Mouse (Mus musculus) lung, embryonic 15.5 days (tissue): ENCODE measurements around the gene Eif4g1. TPM values are rescaled to one million over a fixed set of nuclear protein-coding genes. Genes with fewer than 3 reads are reported as not detected.

ENCODE experiments used
- ATAC-seq: fragments of 200-750 bp; cut with Nextera tagmentation; 2 replicates; pipeline ENCODE4 v1.8.0; 2017; ENCODE audit warnings: moderate number of reproducible peaks, borderline replicate concordance; ENCODE audit not compliant: low FRiP score, low TSS enrichment; ENCODE audit errors: extremely low read depth
- H3K27ac ChIP-seq: fragments of 300-500 bp; sonication (generic); 2 replicates; pipeline ENCODE4 v1.5.1; 2015; ENCODE audit warnings: moderate library complexity, mild to moderate bottlenecking, inconsistent platforms
- H3K27me3 ChIP-seq: fragments of 300-500 bp; sonication (generic); 2 replicates; pipeline ENCODE4 v1.6.1; 2015; ENCODE audit warnings: inconsistent platforms
- H3K36me3 ChIP-seq: fragments of 300-500 bp; sonication (generic); 2 replicates; pipeline ENCODE4 v1.6.1; 2015; ENCODE audit warnings: inconsistent platforms
- H3K4me1 ChIP-seq: fragments of 300-500 bp; sonication (generic); 2 replicates; pipeline ENCODE4 v1.6.1; 2015; ENCODE audit warnings: inconsistent platforms
- H3K4me2 ChIP-seq: fragments of 300-500 bp; sonication (generic); 2 replicates; pipeline ENCODE4 v1.6.1; 2015; ENCODE audit warnings: inconsistent platforms, mild to moderate bottlenecking, moderate library complexity
- H3K4me3 ChIP-seq: fragments of 300-500 bp; sonication (generic); 2 replicates; pipeline ENCODE4 v1.5.1; 2015; ENCODE audit warnings: mild to moderate bottlenecking, inconsistent platforms
- H3K9ac ChIP-seq: fragments of 300-500 bp; sonication (generic); 2 replicates; pipeline ENCODE4 v1.6.1; 2015; ENCODE audit warnings: inconsistent platforms
- H3K9me3 ChIP-seq: fragments of 300-500 bp; sonication (generic); 2 replicates; pipeline ENCODE4 v1.6.1; 2016; ENCODE audit warnings: inconsistent platforms
- WGBS: fragments of 180-500 bp; shearing (Covaris S2); methylation state at CpG from one replicate; pipeline ENCODE4 v1.1.7; 2015; 5-methylcytosine and 5-hydroxymethylcytosine counted together
- polyA plus RNA-seq: library from polyadenylated mRNA; unstranded; fragments of >200 nt; fragmentation: Nextera tagmentation; extraction: Ambion mirVana; gene quantifications from 2 replicates; pipeline ENCODE4 v1.2.1, GENCODE M21; 2015

Eif4g1 gene
- polyA plus RNA-seq, 1 experiment from 2014 or later = 170 TPM

- Histone ChIP-seq H3K9ac (peak within 1 kb of the TSS; percentile 68), H3K9me3 (no peaks in the 10 kb centered on the region), H3K36me3 (no peaks in the 10 kb centered on the region), H3K4me3 (peak within 1 kb of the TSS; percentile 69), H3K4me2 (peak within 1 kb of the TSS; percentile 97), H3K27me3 (peaks cover 34% of the 10 kb centered on the region), H3K27ac (peak within 1 kb of the TSS; percentile 74), H3K4me1 (peaks cover 15% of the 10 kb centered on the region)
- ATAC-seq = peak; percentile 86
- WGBS = under 1% methylated on average over 59 of the region's 70 CpGs
These were observed 65.0 kb downstream of the Eif4g1 start, which contains the start of gene Chrd for GRCm38 (mm10) chr16:20732925-20733730. Gene Chrd, plus strand, starts transcription at chr16:20733127.

- H3K4me2 ChIP-seq = peak within 1 kb of the TSS; percentile 97
- ATAC-seq = no peak
- H3K27me3 ChIP-seq = peaks cover 34% of the 10 kb centered on the region
- H3K9ac ChIP-seq = peak within 1 kb of the TSS; percentile 68
- no peak within 1 kb of the TSS for H3K27ac ChIP-seq
- no peaks in the 10 kb centered on the region for H3K9me3 ChIP-seq
- H3K4me3 ChIP-seq = peak within 1 kb of the TSS; percentile 69
- WGBS = 5% methylated on average over 45 of the region's 45 CpGs
- H3K4me1 ChIP-seq = peaks cover 15% of the 10 kb centered on the region
- H3K36me3 ChIP-seq = no peaks in the 10 kb centered on the region
These were observed 65.9 kb downstream of the Eif4g1 start, which contains the start of gene Thpo for GRCm38 (mm10) chr16:20733731-20734730. Gene Thpo, minus strand, starts transcription at chr16:20734511.

- H3K9me3 ChIP-seq = no peaks in the 10 kb centered on the region
- H3K4me3 ChIP-seq = no peak overlapping the region
- H3K9ac ChIP-seq = no peak overlapping the region
- no peak for ATAC-seq
- no peak overlapping the region for H3K27ac ChIP-seq
- peaks cover 15% of the 10 kb centered on the region for H3K4me1 ChIP-seq
- no peaks in the 10 kb centered on the region for H3K36me3 ChIP-seq
- H3K4me2 ChIP-seq = no peak overlapping the region
- 80% methylated on average over 5 of the region's 5 CpGs for WGBS
- peaks cover 34% of the 10 kb centered on the region for H3K27me3 ChIP-seq
These were observed 67.5 kb downstream of the Eif4g1 start for GRCm38 (mm10) chr16:20735651-20736050.

- ATAC-seq = no peak
- Histone ChIP-seq H3K9me3 (no peaks in the 10 kb centered on the region), H3K4me1 (peaks cover 15% of the 10 kb centered on the region), H3K27me3 (peaks cover 34% of the 10 kb centered on the region), H3K4me2 (no peak overlapping the region), H3K36me3 (no peaks in the 10 kb centered on the region), H3K9ac (no peak overlapping the region), H3K27ac (no peak overlapping the region), H3K4me3 (no peak overlapping the region)
- 87% methylated on average over 7 of the region's 7 CpGs for WGBS
These were observed 68.1 kb downstream of the Eif4g1 start for GRCm38 (mm10) chr16:20736168-20736567.

GRCm38 (mm10) chr16:20736823-20737222, 68.7 kb downstream of the Eif4g1 start:
- peaks cover 30% of the 10 kb centered on the region for H3K27me3 ChIP-seq
- H3K36me3 ChIP-seq = no peaks in the 10 kb centered on the region
- no peaks in the 10 kb centered on the region for H3K9me3 ChIP-seq
- 79% methylated on average over 5 of the region's 5 CpGs for WGBS
- peaks cover 15% of the 10 kb centered on the region for H3K4me1 ChIP-seq
- no peak overlapping the region for H3K9ac ChIP-seq
- no peak overlapping the region for H3K4me2 ChIP-seq
- ATAC-seq = no peak
- no peak overlapping the region for H3K27ac ChIP-seq
- no peak overlapping the region for H3K4me3 ChIP-seq

GRCm38 (mm10) chr16:20739845-20740244, 71.7 kb downstream of the Eif4g1 start:
- no peak overlapping the region for H3K4me3 ChIP-seq
- no peak overlapping the region for H3K4me2 ChIP-seq
- no peak overlapping the region for H3K9ac ChIP-seq
- H3K9me3 ChIP-seq = no peaks in the 10 kb centered on the region
- ATAC-seq = no peak
- no peaks in the 10 kb centered on the region for H3K4me1 ChIP-seq
- H3K27me3 ChIP-seq = peaks cover 14% of the 10 kb centered on the region
- no peaks in the 10 kb centered on the region for H3K36me3 ChIP-seq
- H3K27ac ChIP-seq = no peak overlapping the region
- 85% methylated on average over 9 of the region's 9 CpGs for WGBS

Other genes starting within 250 kb of the Eif4g1 start
- 54.9 and 67.1 TPM in 2 replicates for gene Abcc5, start 241.9 kb upstream of the Eif4g1 start, polyA plus RNA-seq
- gene Eif2b5, start 169.5 kb upstream of the Eif4g1 start, polyA plus RNA-seq = 106 TPM in 2 replicates
- 17.4 and 21.7 TPM in 2 replicates for gene Dvl3, start 151.3 kb upstream of the Eif4g1 start, polyA plus RNA-seq
- 615 and 636 TPM in 2 replicates for gene Ap2m1, start 132.8 kb upstream of the Eif4g1 start, polyA plus RNA-seq
- gene Abcf3, start 119.7 kb upstream of the Eif4g1 start, polyA plus RNA-seq = 53.0 and 57.9 TPM in 2 replicates
- 0.39 and 0.94 TPM in 2 replicates for gene Vwa5b2, start 78.8 kb upstream of the Eif4g1 start, polyA plus RNA-seq
- 28.4 and 29.0 TPM in 2 replicates for gene Eef1akmt4, start 56.7 kb upstream of the Eif4g1 start, polyA plus RNA-seq
- gene Gm49333, start 56.7 kb upstream of the Eif4g1 start, polyA plus RNA-seq = not detected in 2 replicates
- 32.8 and 34.4 TPM in 2 replicates for gene Alg3, start 56.6 kb upstream of the Eif4g1 start, polyA plus RNA-seq
- gene Camk2n2, start 47.0 kb upstream of the Eif4g1 start, polyA plus RNA-seq = 0.93 and 1.1 TPM in 2 replicates
- 2.4 and 3.2 TPM in 2 replicates for gene Ece2, start 38.5 kb upstream of the Eif4g1 start, polyA plus RNA-seq
- 331 and 341 TPM in 2 replicates for gene Psmd2, start 16.7 kb upstream of the Eif4g1 start, polyA plus RNA-seq
- gene Fam131a, start 24.9 kb downstream of the Eif4g1 start, polyA plus RNA-seq = 4.9 and 6.3 TPM in 2 replicates
- gene Polr2h, start 49.4 kb downstream of the Eif4g1 start, polyA plus RNA-seq = 86.6 and 101 TPM in 2 replicates
- gene Clcn2, start 49.4 kb downstream of the Eif4g1 start, polyA plus RNA-seq = 7.2 and 8.6 TPM in 2 replicates
- gene Chrd, start 64.8 kb downstream of the Eif4g1 start, polyA plus RNA-seq = 3.8 and 4.1 TPM in 2 replicates
- 0.51 and 0.68 TPM in 2 replicates for gene Thpo, start 66.2 kb downstream of the Eif4g1 start, polyA plus RNA-seq